Mouse (Mus musculus): ENCODE results near the gene Git2.

DNA sequence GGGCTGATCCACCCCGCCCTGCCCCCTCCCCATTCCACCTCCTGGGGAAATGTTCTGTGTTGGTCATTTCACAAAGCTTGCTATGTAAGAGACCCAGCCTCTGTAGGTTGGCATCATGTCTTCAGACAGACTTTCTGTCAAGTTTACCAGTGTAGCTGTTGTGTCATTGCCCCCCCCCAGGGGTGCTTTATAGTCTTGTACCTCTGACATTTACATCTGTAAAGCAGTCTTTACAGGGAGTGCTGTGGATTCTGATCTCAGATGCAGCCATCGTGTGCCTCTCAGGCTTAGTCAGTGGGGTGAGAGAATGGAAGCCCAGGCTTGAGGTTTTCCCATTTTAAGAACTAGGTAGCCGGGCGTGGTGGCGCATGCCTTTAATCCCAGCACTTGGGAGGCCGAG lies 26.5 kb upstream of the Git2 start:
- TF ChIP-seq POLR2A (IDR thresholded peaks at IDR 0.05; ENCODE audit: control insufficient read depth, extremely low read depth, insufficient read depth, low read length, poor library complexity) (no peak), CTCF (IDR thresholded peaks at IDR 0.05; ENCODE audit: borderline replicate concordance, control insufficient read depth, extremely low read depth, insufficient read depth, low read length, poor library complexity) (no peak)

Data from thymus, adult 2 months (tissue).